ENCODE assay signal across 8 mouse cellular contexts in the genomic region with DNA sequence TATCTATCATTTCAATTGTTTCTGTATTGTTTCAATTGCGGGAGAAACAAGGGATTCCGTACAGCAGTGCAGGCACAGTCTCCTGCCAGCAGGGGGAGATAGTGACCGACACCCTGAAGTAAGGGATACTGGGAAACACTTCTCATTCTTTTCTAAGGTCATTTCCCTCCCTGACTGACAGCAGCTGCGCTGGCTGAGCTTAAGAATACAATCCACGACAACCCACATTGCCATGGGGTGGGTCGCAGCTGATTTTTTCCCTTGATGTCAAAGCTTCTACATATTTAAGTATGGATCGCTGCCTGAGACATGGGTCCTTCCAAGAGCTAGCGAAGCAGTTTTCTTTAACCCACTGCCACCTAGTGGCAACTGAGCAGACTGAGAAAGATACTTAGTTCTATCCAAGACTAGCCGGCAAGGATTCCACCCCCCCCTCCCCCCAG. TPM values are rescaled to one million over a fixed set of nuclear protein-coding genes. Genes with fewer than 3 reads are reported as not detected.
DNase-seq lines count a peak whose midpoint lies in the region; ATAC-seq and TF ChIP-seq lines count a peak whose summit lies in the region.

No protein-coding gene starts in this region.

- no peaks in the 10 kb centered on the region for H3K9me3 ChIP-seq in hindbrain, postnatal 0 days (ENCODE audit: low read length)

- TF ChIP-seq CTCF in gastrocnemius, adult 2 months (IDR thresholded peaks at IDR 0.05): peak; percentile 82
- peak; percentile 93 for TF ChIP-seq CTCF in hindbrain, postnatal 0 days (IDR thresholded peaks at IDR 0.05; ENCODE audit: low read depth)

- H3K36me3 ChIP-seq in hindbrain, postnatal 0 days (ENCODE audit: insufficient read depth, low read length): peaks cover 8% of the 10 kb centered on the region; the same call in 1 of the 2 replicates
- no peaks in the 10 kb centered on the region for H3K36me3 ChIP-seq in macrophage (ENCODE audit: inconsistent target)

- WGBS in hindbrain, postnatal 0 days: under 1% methylated on average over 9 of the region's 9 CpGs
- 1% methylated on average over 9 of the region's 9 CpGs for WGBS in macrophage (ENCODE audit: missing documents)

- H3K9ac ChIP-seq in hindbrain, postnatal 0 days (replicated peaks; ENCODE audit: low read length): peak overlapping the region; percentile 18; the same call in 1 of the 2 replicates

- peak; percentile 88 for DNase-seq in adipocyte (ENCODE audit: low spot score)
- peak; percentile 75 for DNase-seq in gastrocnemius, adult 2 months
- DNase-seq in hindbrain, postnatal 0 days (ENCODE audit: low spot score): peak; percentile 93
- DNase-seq in left cerebral cortex, adult 18-20 months (ENCODE audit: low spot score in 2 of 2): peak; percentile 79 to 82
- DNase-seq in retina, postnatal 7 days (ENCODE audit: low read depth, low spot score): peak; percentile 75
- peak; percentile 44 for DNase-seq in urinary bladder, adult 2 months (ENCODE audit: low spot score)

- no peaks in the 10 kb centered on the region for H3K27me3 ChIP-seq in hindbrain, postnatal 0 days (ENCODE audit: insufficient read depth, low read length)

- peak; percentile 94 for ATAC-seq in common myeloid progenitor, adult 5-6 weeks (replicated peaks; ENCODE audit: low read depth, poor library complexity, severe bottlenecking)
- peak; percentile 92 for ATAC-seq in hindbrain, postnatal 0 days

- H3K4me2 ChIP-seq in hindbrain, postnatal 0 days (ENCODE audit: low read depth, low read length): peak overlapping the region; percentile 54

- intact Hi-C loops in gastrocnemius, adult 2 months (cut with DNase I): no loop called here

- H3K79me2 ChIP-seq in macrophage (ENCODE audit: inconsistent target): no peaks in the 10 kb centered on the region

- peak overlapping the region; percentile 87 for H3K27ac ChIP-seq in gastrocnemius, adult 2 months
- no peak overlapping the region for H3K27ac ChIP-seq in hindbrain, postnatal 0 days
- no peak overlapping the region for H3K27ac ChIP-seq in macrophage

- peak overlapping the region; percentile 77 for H3K4me3 ChIP-seq in gastrocnemius, adult 2 months
- H3K4me3 ChIP-seq in hindbrain, postnatal 0 days (ENCODE audit: low read length): peak overlapping the region; percentile 31
- peak overlapping the region; percentile 18; the same call in 1 of the 2 replicates for H3K4me3 ChIP-seq in macrophage (ENCODE audit: inconsistent target)

- H3K4me1 ChIP-seq in hindbrain, postnatal 0 days (ENCODE audit: insufficient read depth, low read length): no peaks in the 10 kb centered on the region

RNA-seq across cellular contexts. Expression of a gene that starts 18.1 kb away (rescaled TPM):
- total RNA-seq in common myeloid progenitor, adult 5-6 weeks (2017): 3.2 and 4.1 TPM in 2 replicates
- 1 to 10 TPM; 1.8 to 2.5 TPM for total RNA-seq in gastrocnemius, adult 2 months (2021)
- total RNA-seq in hindbrain, postnatal 0 days (2014; rRNA removed): 92.6 and 96.2 TPM in 2 replicates
- polyA plus RNA-seq in hindbrain, postnatal 0 days (2015; fragmentation: Nextera tagmentation; extraction: Ambion mirVana): 27.5 and 31.0 TPM in 2 replicates
- 10 to 100 TPM; 19.8 TPM for total RNA-seq in left cerebral cortex, adult 18-20 months (2021)
- 1 to 10 TPM in 21 of 26 experiments, under 1 TPM in 5; 0.62 to 5.6 (median 2.0) TPM for total RNA-seq in macrophage (2018; cell fraction: chromatin; rRNA removed)
- total RNA-seq in macrophage (2018; cell fraction: cytosol; rRNA removed): 1 to 10 TPM; 1.2 to 4.2 (median 2.2) TPM
- total RNA-seq in macrophage (2018; cell fraction: nucleus; rRNA removed): 1 to 10 TPM in 24 of 26 experiments, under 1 TPM in 2; 0.64 to 7.8 (median 2.5) TPM
- 0.96 to 5.4 TPM (median 1.9 TPM) in 3 replicates for polyA plus RNA-seq in macrophage (2018)
- polyA plus RNA-seq in urinary bladder, adult 2 months (2012; rRNA removed): 3.5 and 4.2 TPM in 2 replicates

RNA-seq across cellular contexts. Expression of a gene that starts 28.6 kb away (rescaled TPM):
- total RNA-seq in common myeloid progenitor, adult 5-6 weeks (2017): 21.9 and 29.7 TPM in 2 replicates
- total RNA-seq in gastrocnemius, adult 2 months (2021): 1 to 10 TPM; 2.3 to 2.9 TPM
- 11.4 and 13.3 TPM in 2 replicates for total RNA-seq in hindbrain, postnatal 0 days (2014; rRNA removed)
- 8.8 and 10.6 TPM in 2 replicates for polyA plus RNA-seq in hindbrain, postnatal 0 days (2015; fragmentation: Nextera tagmentation; extraction: Ambion mirVana)
- total RNA-seq in left cerebral cortex, adult 18-20 months (2021): 1 to 10 TPM; 9.1 to 9.5 TPM
- total RNA-seq in macrophage (2018; cell fraction: chromatin; rRNA removed): 10 to 100 TPM in 5 of 26 experiments, 1 to 10 TPM in 21; 1.8 to 14.4 (median 6.8) TPM
- total RNA-seq in macrophage (2018; cell fraction: cytosol; rRNA removed): 1 to 10 TPM; 3.4 to 7.9 (median 4.7) TPM
- total RNA-seq in macrophage (2018; cell fraction: nucleus; rRNA removed): 10 to 100 TPM in 3 of 26 experiments, 1 to 10 TPM in 23; 3.3 to 13.3 (median 6.8) TPM
- 5.2 to 18.2 TPM (median 7.7 TPM) in 3 replicates for polyA plus RNA-seq in macrophage (2018)
- 9.3 and 9.7 TPM in 2 replicates for polyA plus RNA-seq in urinary bladder, adult 2 months (2012; rRNA removed)

RNA-seq across cellular contexts. Expression of a gene that starts 53.4 kb away (rescaled TPM):
- not detected in 2 replicates for total RNA-seq in common myeloid progenitor, adult 5-6 weeks (2017)
- total RNA-seq in gastrocnemius, adult 2 months (2021): not detected
- total RNA-seq in hindbrain, postnatal 0 days (2014; rRNA removed): 0.93 TPM in 1 of 2 replicates, not detected in the other
- polyA plus RNA-seq in hindbrain, postnatal 0 days (2015; fragmentation: Nextera tagmentation; extraction: Ambion mirVana): 0.08 and 0.09 TPM in 2 replicates
- total RNA-seq in left cerebral cortex, adult 18-20 months (2021): under 1 TPM; 0.19 to 0.21 TPM
- under 1 TPM in 1 of 26 experiments, not detected in 25; 0.19 TPM for total RNA-seq in macrophage (2018; cell fraction: chromatin; rRNA removed)
- total RNA-seq in macrophage (2018; cell fraction: cytosol; rRNA removed): under 1 TPM in 2 of 26 experiments, not detected in 24; 0.05 to 0.06 TPM
- total RNA-seq in macrophage (2018; cell fraction: nucleus; rRNA removed): under 1 TPM in 2 of 26 experiments, not detected in 24; 0.17 to 0.20 TPM
- polyA plus RNA-seq in macrophage (2018): not detected in 3 replicates
- 0.16 and 0.26 TPM in 2 replicates for polyA plus RNA-seq in urinary bladder, adult 2 months (2012; rRNA removed)

Comparison
In these comparisons a context has a peak if more than half of its experiments do, and no peak if none do; other contexts are left out.
1. H3K4me3 ChIP-seq: peak in every context shown above with its lines; median percentile 77 in gastrocnemius, adult 2 months; 31 in hindbrain, postnatal 0 days; 18 in macrophage.